ENCODE assay signal across 17 mouse cellular contexts in genomic region chr4:141992530-141993204, GRCm38 (mm10). TPM values are rescaled to one million over a fixed set of nuclear protein-coding genes. Genes with fewer than 3 reads are reported as not detected.
DNase-seq lines count a peak whose midpoint lies in the region; ATAC-seq and TF ChIP-seq lines count a peak whose summit lies in the region.
"Had no signal": no experiment of that assay in that cellular context is flagged by ENCODE, and none has a peak within 500 bp of the region (broad histone marks: within the 10 kb centered on the region; RNA-seq: fewer than 3 reads in every experiment).

No protein-coding gene starts in this region.

- H3K36me3 ChIP-seq in heart, embryonic 12.5 days = no peaks in the 10 kb centered on the region
- no peaks in the 10 kb centered on the region for H3K36me3 ChIP-seq in heart, embryonic 11.5 days (ENCODE audit: control insufficient read depth, insufficient read depth, low read length)
- H3K36me3 ChIP-seq in small intestine, adult 2 months (ENCODE audit: control insufficient read depth, insufficient read depth, low read length) = no peaks in the 10 kb centered on the region
- H3K36me3 ChIP-seq in stomach, postnatal 0 days (ENCODE audit: control insufficient read depth, insufficient read depth, low read length) = no peaks in the 10 kb centered on the region
- H3K36me3 ChIP-seq: embryonic facial prominence, embryonic 13.5 days; hindbrain, embryonic 15.5 days had no signal

- H3K9ac ChIP-seq in heart, embryonic 12.5 days = no peak overlapping the region
- no peak overlapping the region for H3K9ac ChIP-seq in heart, embryonic 11.5 days (ENCODE audit: low read depth, low read length)
- no peak overlapping the region for H3K9ac ChIP-seq in stomach, postnatal 0 days (ENCODE audit: low read length)
- H3K9ac ChIP-seq: embryonic facial prominence, embryonic 13.5 days; hindbrain, embryonic 15.5 days had no signal

- H3K27me3 ChIP-seq in heart, embryonic 12.5 days (replicated peaks) = no peaks in the 10 kb centered on the region
- no peaks in the 10 kb centered on the region for H3K27me3 ChIP-seq in heart, embryonic 11.5 days (ENCODE audit: control insufficient read depth, insufficient read depth, low read length)
- H3K27me3 ChIP-seq in small intestine, adult 2 months (ENCODE audit: control insufficient read depth, insufficient read depth, low read length) = no peaks in the 10 kb centered on the region
- no peaks in the 10 kb centered on the region for H3K27me3 ChIP-seq in stomach, postnatal 0 days (ENCODE audit: control insufficient read depth, insufficient read depth, low read length)
- H3K27me3 ChIP-seq: embryonic facial prominence, embryonic 13.5 days; hindbrain, embryonic 15.5 days had no signal

- no peak for TF ChIP-seq POLR2A in small intestine, adult 2 months (IDR thresholded peaks at IDR 0.05; ENCODE audit: low read depth, low read length)

- TF ChIP-seq EP300 in stomach, postnatal 0 days (optimal IDR thresholded peaks at IDR 0.05) = no peak

- ATAC-seq in heart, embryonic 12.5 days (ENCODE audit: insufficient number of reproducible peaks, low FRiP score) = peak; percentile 23; the same call in 1 of the 2 replicates
- no peak for ATAC-seq in heart, embryonic 11.5 days (replicated peaks; ENCODE audit: insufficient number of reproducible peaks, low FRiP score, low TSS enrichment)
- peak; percentile 84 for ATAC-seq in stomach, postnatal 0 days (ENCODE audit: low FRiP score, low TSS enrichment)
- ATAC-seq: forebrain, embryonic 14.5 days had no signal

- TF ChIP-seq CTCF in small intestine, adult 2 months (IDR thresholded peaks at IDR 0.05; ENCODE audit: extremely low read depth, insufficient read length, insufficient replicate concordance, low read depth, low read length) = no peak
- TF ChIP-seq CTCF in stomach, postnatal 0 days (IDR thresholded peaks at IDR 0.05; ENCODE audit: low read depth) = no peak

- H3K27ac ChIP-seq in heart, embryonic 12.5 days (ENCODE audit: poor library complexity, severe bottlenecking) = no peak overlapping the region
- H3K27ac ChIP-seq in heart, embryonic 11.5 days (ENCODE audit: low read depth, low read length) = no peak overlapping the region
- H3K27ac ChIP-seq in small intestine, adult 2 months (ENCODE audit: insufficient read depth, low read depth, low read length) = no peak overlapping the region
- peak overlapping the region; percentile 40; the same call in 1 of the 2 replicates for H3K27ac ChIP-seq in stomach, postnatal 0 days (replicated peaks)
- H3K27ac ChIP-seq: embryonic facial prominence, embryonic 13.5 days; hindbrain, embryonic 15.5 days had no signal

- peaks cover 5% of the 10 kb centered on the region; the same call in 1 of the 2 replicates for H3K4me1 ChIP-seq in heart, embryonic 12.5 days (replicated peaks)
- H3K4me1 ChIP-seq in heart, embryonic 11.5 days (ENCODE audit: control insufficient read depth, insufficient read depth, low read length) = no peaks in the 10 kb centered on the region
- H3K4me1 ChIP-seq in small intestine, adult 2 months (ENCODE audit: control insufficient read depth, insufficient read depth, insufficient read length, low read length) = peaks cover 24% of the 10 kb centered on the region
- H3K4me1 ChIP-seq in stomach, postnatal 0 days (replicated peaks; ENCODE audit: control insufficient read depth, insufficient read depth) = no peaks in the 10 kb centered on the region
- H3K4me1 ChIP-seq: embryonic facial prominence, embryonic 13.5 days; hindbrain, embryonic 15.5 days had no signal

- 74% methylated on average over 14 of the region's 14 CpGs for WGBS in heart, embryonic 12.5 days
- 80% methylated on average over 14 of the region's 14 CpGs for whole genome bisulfite sequencing in heart, embryonic 11.5 days (ENCODE audit: insufficient replicate concordance)
- WGBS in small intestine, adult 2 months = 27% methylated on average over 14 of the region's 14 CpGs
- WGBS in stomach, postnatal 0 days = 56% methylated on average over 14 of the region's 14 CpGs

- H3K4me3 ChIP-seq in heart, embryonic 12.5 days = no peak overlapping the region
- no peak overlapping the region for H3K4me3 ChIP-seq in heart, embryonic 11.5 days (ENCODE audit: low read depth, low read length)
- H3K4me3 ChIP-seq in small intestine, adult 2 months (ENCODE audit: low read depth, low read length) = peak overlapping the region; percentile 23
- H3K4me3 ChIP-seq in stomach, postnatal 0 days (ENCODE audit: low read depth, low read length) = no peak overlapping the region
- H3K4me3 ChIP-seq: embryonic facial prominence, embryonic 13.5 days; hindbrain, embryonic 15.5 days had no signal

- peak; percentile 30 for DNase-seq in retina, postnatal 1 day
- no peak for DNase-seq in retina, embryonic 14.5 days (ENCODE audit: low spot score)
- DNase-seq in stomach, postnatal 0 days (ENCODE audit: low spot score) = no peak
- no peak for DNase-seq in right cerebral cortex, postnatal 10 days (ENCODE audit: low spot score in 2 of 2)
- DNase-seq in embryo, embryonic 10.5 days (ENCODE audit: low spot score) = no peak
- DNase-seq: adrenal gland, postnatal 10 days; cerebellum, adult 11 months; cerebellum, adult 8-10 months; cerebellum, postnatal 14 days; gastrocnemius, postnatal 10 days; heart, postnatal 14 days had no signal

- no peaks in the 10 kb centered on the region for H3K9me3 ChIP-seq in heart, embryonic 12.5 days (replicated peaks)
- no peaks in the 10 kb centered on the region for H3K9me3 ChIP-seq in heart, embryonic 11.5 days (replicated peaks; ENCODE audit: control insufficient read depth, low read length)
- H3K9me3 ChIP-seq in stomach, postnatal 0 days (ENCODE audit: control insufficient read depth, low read length) = no peaks in the 10 kb centered on the region
- H3K9me3 ChIP-seq: embryonic facial prominence, embryonic 13.5 days; hindbrain, embryonic 15.5 days had no signal

- no peak overlapping the region for H3K4me2 ChIP-seq in heart, embryonic 12.5 days
- H3K4me2 ChIP-seq in heart, embryonic 11.5 days = no peak overlapping the region
- no peak overlapping the region for H3K4me2 ChIP-seq in stomach, postnatal 0 days (replicated peaks; ENCODE audit: low read depth)
- H3K4me2 ChIP-seq: embryonic facial prominence, embryonic 13.5 days; hindbrain, embryonic 15.5 days had no signal

RNA-seq across cellular contexts. Expression of gene Fhad1, which starts 22.2 kb away (rescaled TPM):
- 3.9 and 4.8 TPM in 2 replicates for polyA plus RNA-seq in heart, embryonic 12.5 days (2016; fragmentation: Nextera tagmentation; extraction: Ambion mirVana)
- polyA plus RNA-seq in heart, embryonic 11.5 days (2014; fragmentation: Nextera tagmentation; extraction: Ambion mirVana) = 3.8 and 7.1 TPM in 2 replicates
- polyA plus RNA-seq in small intestine, adult 2 months (2012; rRNA removed) = 0.03 and 0.05 TPM in 2 replicates
- 4.9 and 6.0 TPM in 2 replicates for polyA plus RNA-seq in stomach, postnatal 0 days (2015; fragmentation: Nextera tagmentation; extraction: Ambion mirVana)
